Mouse (Mus musculus) liver, adult 2 months (tissue): ENCODE results near the gene Btrc.

ENCODE experiments used
- CTCF ChIP-seq: fragments of 200-500 bp; IDR thresholded peaks from 2 replicates; pipeline ENCODE4 v1.5.1; 2011; ENCODE audit warnings: low read depth, low read length, control low read depth
- POLR2A ChIP-seq: fragments of 200-500 bp; IDR thresholded peaks from 2 replicates; pipeline ENCODE4 v1.6.1; 2011; ENCODE audit warnings: low read length, control low read depth; ENCODE audit not compliant: insufficient read depth; ENCODE audit errors: extremely low read depth

DNA sequence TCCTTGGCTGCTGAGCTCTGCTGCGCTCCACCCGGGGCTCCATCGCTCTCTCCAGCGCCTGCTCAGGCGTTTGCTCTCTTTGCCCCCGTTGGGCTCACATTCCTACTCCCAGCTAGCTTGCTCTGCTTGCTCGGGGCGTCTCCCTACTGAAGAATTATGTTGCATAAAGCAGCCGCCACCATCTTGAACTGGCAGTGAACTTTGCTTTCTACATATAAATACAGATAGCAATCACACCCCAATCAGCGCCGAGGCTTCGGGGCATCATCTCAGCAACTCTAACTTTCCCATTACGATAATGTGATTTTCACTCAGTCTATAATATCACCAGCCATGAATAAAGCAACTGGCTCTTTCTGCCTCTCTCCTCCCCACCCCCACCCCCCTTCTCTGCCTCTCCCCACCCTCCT, 46.1 kb upstream of the Btrc start:
- TF ChIP-seq CTCF (no peak), POLR2A (no peak)
